Mouse (Mus musculus): ENCODE results near the gene Dhdds. TPM values are rescaled to one million over a fixed set of nuclear protein-coding genes. Genes with fewer than 3 reads are reported as not detected.

Dhdds gene
- total RNA-seq, 2 experiments from 2014 or later: 10.8 to 11.6 TPM

DNA sequence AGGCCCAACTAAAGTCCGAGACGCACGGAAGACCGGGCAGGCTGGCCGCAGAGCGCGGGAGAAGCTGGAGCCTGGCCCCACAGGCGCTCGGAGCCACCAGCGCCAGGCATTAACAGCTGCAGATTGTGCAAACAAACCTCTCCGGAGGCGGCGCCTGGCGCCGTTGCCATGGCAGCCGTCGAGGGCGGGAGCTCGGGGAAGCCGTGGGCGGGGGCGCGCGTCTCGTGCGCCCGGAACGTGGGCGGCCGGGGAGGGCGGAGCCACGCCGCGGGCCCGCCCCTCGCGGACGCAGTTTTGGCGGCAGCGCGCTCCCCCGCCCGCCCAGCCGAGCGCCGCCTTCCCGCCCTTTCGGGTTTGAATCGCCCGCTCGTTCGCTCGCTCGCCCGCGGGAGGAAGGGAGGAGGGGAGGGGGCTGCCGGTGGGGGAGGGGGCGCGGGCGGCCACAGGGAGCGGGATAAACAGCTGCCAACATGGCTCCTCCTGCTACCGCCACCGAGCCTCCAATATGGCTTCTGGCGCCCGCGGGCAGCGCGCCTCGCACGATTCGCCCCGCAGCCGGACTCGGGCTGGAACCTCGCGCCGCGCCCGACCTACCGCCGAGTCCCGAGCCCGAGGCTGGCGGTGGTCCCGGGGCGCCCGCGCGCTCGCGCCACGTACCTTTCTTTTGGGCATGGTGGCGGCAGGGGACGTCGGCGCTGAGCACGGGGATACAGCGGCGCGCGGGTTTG is 33.4 kb downstream of the Dhdds start:
- intact Hi-C loops (cut with DNase I): loop anchor here (5.0 kb wide), 1 partner anchor 35 kb away; the partner anchor contains the start of gene Dhdds
- TF ChIP-seq CTCF (IDR thresholded peaks at IDR 0.05): peak; percentile 3; the same call in 1 of the 2 replicates
- H3K27ac ChIP-seq: peak overlapping the region; percentile 95
- DNase-seq: peak; percentile 99
- peak overlapping the region; percentile 96 for H3K4me3 ChIP-seq

DNA sequence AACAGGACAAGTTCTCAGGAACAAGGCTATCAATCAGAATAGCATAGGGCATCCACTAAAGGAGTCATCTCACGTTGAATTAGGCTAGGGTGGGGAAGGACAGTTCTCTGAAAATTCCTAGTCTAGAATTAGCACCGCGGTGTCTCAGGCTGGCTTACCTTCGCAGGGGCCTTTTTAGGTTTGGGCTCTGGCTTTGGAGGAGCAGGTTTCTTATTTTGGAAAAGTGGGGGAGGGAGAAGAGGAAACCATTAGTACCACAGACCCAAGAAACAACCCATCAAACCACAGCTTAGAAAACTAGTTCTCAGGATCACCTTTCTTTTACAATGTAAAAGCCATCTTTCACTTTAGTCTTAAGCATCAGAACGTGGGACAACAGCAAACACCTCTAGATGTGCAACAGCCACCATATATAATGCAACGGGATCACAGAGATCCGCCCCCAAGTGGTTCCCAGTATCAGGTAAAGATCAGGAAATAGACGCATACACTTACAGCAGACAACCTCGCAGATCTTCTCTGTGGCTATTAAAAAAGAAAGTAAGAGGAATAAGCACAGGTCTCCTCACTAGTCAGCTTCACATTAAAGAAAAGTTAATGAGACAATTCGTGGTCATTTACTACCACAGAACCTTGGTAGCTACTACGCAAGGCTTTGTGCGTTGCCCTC is 34.3 kb downstream of the Dhdds start:
- Histone ChIP-seq H3K27ac (peak overlapping the region; percentile 79), H3K4me3 (peak overlapping the region; percentile 96)
- DNase-seq: no peak
- intact Hi-C loops (cut with DNase I): loop anchor here (5.0 kb wide), 1 partner anchor 36 kb away; the partner anchor contains the start of gene Dhdds
- TF ChIP-seq CTCF (IDR thresholded peaks at IDR 0.05): no peak

DNA sequence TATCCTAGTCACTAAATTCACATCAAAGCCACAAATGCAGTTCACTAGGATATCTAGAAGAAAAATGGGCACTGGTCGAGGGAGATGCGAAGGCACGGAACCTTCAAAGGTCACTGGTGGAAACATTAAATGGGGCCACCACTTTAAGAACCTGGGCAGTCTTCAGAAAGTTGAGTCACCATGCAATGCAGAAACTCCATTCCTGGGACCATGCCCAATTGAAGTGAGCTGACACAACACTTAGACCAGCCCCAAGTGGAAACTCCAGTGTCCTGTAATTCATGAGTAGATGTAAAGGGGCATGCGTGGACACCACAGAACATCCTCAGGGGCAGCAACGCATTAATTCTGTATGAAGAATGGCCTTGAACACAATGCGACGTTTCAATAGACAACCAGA is 38.2 kb downstream of the Dhdds start:
- no peak for TF ChIP-seq CTCF (IDR thresholded peaks at IDR 0.05)
- Histone ChIP-seq H3K4me3 (no peak overlapping the region), H3K27ac (no peak overlapping the region)
- DNase-seq: no peak
- intact Hi-C loops (cut with DNase I): no loop called here

DNA sequence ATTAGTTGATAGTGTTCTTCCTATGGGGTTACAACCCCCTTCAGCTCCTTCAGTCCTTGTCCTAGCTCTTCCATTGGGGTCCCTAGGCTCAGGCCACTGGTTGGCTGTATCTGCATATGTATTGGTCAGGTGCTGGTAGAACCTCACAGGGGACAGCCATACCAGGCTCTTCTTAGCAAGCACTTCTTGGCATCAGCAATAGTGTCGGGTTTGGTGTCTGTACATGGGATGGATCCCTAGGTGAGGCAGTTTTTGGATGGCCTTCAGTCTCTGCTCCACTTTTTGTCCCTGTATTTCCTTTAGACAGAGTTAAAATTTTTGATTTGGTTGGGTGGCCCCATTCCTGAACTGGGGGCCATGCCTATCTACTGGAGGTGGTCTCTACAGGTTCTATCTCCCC is 41.8 kb downstream of the Dhdds start:
- intact Hi-C loops (cut with DNase I): no loop called here
- TF ChIP-seq CTCF (IDR thresholded peaks at IDR 0.05): no peak
- DNase-seq: no peak
- Histone ChIP-seq H3K27ac (no peak overlapping the region), H3K4me3 (no peak overlapping the region)

DNA sequence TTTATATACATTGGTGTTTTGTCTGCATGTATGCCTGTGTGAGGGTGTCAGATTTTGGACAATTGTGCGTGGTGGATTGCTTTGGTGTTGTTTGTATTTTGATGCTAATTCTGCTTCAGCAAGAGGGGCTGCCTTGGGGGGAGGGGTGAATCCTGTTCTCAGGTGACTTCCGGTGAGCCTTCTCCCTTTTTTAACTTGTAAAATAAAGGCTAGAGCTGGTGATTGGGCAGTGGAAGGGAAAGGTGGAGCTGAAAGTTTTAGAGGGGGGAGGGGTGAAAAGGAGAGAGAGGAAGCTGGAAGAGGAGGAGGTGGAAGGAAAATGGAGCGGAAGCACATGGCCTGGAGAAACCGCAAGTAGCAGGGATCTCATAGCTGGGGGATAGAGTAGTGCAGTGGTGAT is 44.4 kb downstream of the Dhdds start:
- intact Hi-C loops (cut with DNase I): no loop called here
- Histone ChIP-seq H3K27ac (no peak overlapping the region), H3K4me3 (no peak overlapping the region)
- no peak for TF ChIP-seq CTCF (IDR thresholded peaks at IDR 0.05)
- DNase-seq: no peak

DNA sequence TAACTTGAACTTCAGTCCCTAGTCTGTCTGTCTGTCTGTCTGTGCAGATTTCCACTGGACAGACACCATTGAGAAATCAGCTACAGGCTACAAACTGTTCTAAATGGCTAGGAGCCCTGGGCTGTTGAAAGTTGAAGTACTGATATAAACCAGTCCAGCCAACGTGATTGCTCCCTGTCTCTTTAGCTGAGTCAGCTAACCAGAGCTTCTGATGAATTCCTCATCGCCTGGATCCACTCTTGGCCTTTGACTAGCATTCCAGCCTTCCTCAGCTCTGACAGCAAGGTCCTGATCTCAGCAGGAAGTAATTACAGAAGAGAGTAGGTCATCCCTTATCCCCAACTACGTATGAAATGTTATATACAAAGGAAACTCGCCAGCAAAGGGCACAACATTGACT is 54.0 kb downstream of the Dhdds start:
- DNase-seq: no peak
- no peak overlapping the region for H3K4me3 ChIP-seq
- no peak for TF ChIP-seq CTCF (IDR thresholded peaks at IDR 0.05)
- intact Hi-C loops (cut with DNase I): no loop called here
- no peak overlapping the region for H3K27ac ChIP-seq

DNA sequence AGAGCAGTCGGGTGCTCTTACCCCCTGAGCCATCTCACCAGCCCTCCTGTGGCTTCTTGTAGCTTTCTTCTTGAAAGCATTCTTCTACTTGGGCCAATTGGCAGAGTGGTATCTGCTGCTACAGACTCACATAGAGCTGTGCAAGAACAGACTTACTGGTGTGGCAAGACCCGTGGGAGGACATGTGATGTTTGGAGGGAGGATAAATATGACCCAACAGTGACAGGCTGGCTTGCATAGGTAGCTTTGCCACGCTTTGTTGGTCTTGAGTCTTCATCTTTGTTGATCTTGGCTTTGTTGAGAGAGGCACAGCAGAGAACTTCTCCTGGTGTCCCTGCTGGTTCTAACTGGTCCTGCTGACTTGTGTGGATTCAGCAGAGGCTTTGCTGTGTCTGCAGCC is 56.9 kb downstream of the Dhdds start:
- no peak overlapping the region for H3K4me3 ChIP-seq
- intact Hi-C loops (cut with DNase I): no loop called here
- no peak for DNase-seq
- no peak for TF ChIP-seq CTCF (IDR thresholded peaks at IDR 0.05)
- H3K27ac ChIP-seq: no peak overlapping the region

DNA sequence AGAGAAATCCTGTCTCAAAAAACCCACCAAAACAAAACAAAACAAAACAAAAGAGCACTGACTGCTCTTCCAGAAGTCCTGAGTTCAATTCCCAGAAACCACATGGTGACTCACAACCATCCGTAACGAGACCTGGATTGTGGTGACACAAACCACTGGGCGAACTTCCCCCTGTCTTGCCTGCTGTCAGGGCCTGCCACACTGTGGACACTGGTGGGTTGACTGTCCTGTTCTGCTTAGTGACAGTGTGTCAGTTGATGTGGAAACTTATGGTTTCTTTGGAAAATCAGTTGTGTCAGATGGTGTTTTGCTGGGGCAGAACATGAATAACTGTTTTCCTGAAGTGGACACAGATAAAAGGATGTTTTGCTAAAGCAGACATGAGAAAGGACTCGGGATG is 58.0 kb downstream of the Dhdds start:
- intact Hi-C loops (cut with DNase I): no loop called here
- H3K4me3 ChIP-seq: no peak overlapping the region
- H3K27ac ChIP-seq: no peak overlapping the region
- no peak for TF ChIP-seq CTCF (IDR thresholded peaks at IDR 0.05)
- no peak for DNase-seq

DNA sequence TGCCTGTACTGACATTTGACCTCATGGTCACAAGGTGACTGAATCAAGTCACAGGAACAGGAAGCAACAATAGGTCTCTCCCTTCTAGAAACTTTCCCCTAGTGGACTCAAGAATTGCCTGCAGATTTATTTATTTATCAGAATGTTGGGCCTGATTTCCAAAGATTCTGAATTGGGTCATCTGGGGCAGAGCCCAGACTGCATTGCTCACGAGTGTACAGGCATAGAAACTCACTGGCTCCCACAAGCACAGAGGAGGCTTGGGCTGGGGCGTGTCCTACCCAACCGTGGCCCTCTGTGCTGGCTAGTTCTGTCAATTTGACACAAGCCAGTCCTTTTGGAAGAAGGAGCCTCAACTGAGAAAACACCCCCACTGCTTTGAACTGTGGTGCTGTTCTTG is 59.1 kb downstream of the Dhdds start:
- H3K27ac ChIP-seq: peak overlapping the region; percentile 46
- intact Hi-C loops (cut with DNase I): no loop called here
- H3K4me3 ChIP-seq: no peak overlapping the region
- peak; percentile 44 for DNase-seq
- no peak for TF ChIP-seq CTCF (IDR thresholded peaks at IDR 0.05)

DNA sequence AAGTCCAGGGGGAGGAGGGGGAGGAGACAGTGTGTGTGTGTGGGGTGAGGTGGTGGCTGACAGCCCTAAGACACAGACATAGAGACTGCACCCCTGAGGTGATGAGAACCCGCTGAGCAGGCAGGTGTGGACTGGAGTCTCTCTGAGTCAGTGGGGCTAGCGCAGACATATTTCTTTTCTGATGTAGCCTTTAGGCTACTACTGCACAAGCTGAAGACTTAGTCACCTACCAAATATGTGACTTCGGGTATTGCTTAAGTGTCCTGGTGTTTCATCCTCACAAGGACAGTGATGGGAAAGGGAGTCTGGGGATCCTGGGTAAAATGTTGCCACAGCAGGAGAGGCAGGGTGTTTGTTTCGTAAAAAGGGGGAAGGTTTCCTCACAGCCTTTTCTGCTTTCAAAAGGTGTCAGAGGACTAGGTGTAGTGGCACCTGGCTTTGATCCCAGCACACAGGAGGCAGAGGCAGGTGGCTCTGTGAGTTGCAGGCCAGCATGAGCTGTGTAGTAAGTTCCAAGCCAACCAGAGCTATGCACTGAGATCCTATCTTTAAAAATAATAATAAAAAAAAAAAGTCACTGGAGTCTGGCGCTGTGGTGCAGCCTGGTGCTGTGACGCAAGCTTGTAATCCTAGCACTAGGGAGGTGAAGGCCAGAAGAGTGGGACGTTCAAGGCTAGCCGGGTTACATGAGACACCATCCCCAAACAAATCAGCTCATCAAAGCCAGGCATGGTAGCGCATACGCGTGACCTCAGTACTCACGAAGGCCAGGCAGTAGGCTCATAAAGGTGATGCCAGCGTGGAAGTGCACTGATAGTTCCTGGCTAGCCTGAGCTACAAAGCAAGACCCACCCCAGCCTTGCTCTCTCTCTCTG is 60.1 kb downstream of the Dhdds start:
- Histone ChIP-seq H3K27ac (no peak overlapping the region), H3K4me3 (no peak overlapping the region)
- TF ChIP-seq CTCF (IDR thresholded peaks at IDR 0.05): no peak
- no peak for DNase-seq
- intact Hi-C loops (cut with DNase I): no loop called here

DNA sequence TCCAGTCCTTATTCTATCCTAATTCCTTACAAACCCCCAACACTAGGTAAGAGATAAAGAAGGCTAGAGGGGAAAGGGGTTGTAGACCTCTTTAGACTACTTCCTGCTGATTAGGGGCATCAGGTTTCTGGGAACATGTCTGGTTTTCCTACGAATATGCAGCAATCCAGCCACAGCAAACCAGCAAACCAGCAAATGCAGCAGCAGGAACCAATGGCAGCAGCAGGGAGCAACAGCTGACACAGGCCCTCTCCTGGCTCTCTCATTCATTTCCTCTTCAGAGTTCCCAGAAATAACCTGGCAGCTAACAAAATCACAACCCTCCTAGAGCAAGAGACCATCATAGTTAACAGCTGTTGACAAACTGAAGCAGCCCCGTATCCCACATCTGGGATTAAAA is 62.6 kb downstream of the Dhdds start:
- H3K4me3 ChIP-seq: no peak overlapping the region
- TF ChIP-seq CTCF (IDR thresholded peaks at IDR 0.05): no peak
- intact Hi-C loops (cut with DNase I): no loop called here
- H3K27ac ChIP-seq: no peak overlapping the region
- DNase-seq: no peak

DNA sequence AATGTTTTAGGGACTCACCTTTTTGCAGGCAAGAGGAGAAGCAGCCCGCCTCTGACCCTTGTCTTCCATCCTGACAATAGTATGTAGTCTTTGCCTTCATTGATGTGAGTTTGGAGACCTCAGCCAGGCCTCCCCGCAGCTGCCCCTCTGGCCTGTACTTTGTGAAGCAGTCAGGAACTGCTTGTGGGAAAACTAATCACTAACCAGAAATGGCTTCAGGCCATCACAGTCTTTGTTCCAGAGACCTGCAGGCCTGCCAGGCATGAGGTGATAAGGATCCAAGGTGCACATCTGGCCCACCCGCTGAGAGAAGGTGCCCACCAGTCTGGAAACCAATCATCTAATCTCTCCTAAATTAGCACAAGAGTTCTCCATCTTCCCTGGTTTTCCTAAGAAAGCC is 68.9 kb downstream of the Dhdds start:
- H3K27ac ChIP-seq: no peak overlapping the region
- intact Hi-C loops (cut with DNase I): loop anchor here (5.0 kb wide), 1 partner anchor 156 kb away; no protein-coding TSS in a partner anchor
- TF ChIP-seq CTCF (IDR thresholded peaks at IDR 0.05): no peak
- H3K4me3 ChIP-seq: no peak overlapping the region
- no peak for DNase-seq

DNA sequence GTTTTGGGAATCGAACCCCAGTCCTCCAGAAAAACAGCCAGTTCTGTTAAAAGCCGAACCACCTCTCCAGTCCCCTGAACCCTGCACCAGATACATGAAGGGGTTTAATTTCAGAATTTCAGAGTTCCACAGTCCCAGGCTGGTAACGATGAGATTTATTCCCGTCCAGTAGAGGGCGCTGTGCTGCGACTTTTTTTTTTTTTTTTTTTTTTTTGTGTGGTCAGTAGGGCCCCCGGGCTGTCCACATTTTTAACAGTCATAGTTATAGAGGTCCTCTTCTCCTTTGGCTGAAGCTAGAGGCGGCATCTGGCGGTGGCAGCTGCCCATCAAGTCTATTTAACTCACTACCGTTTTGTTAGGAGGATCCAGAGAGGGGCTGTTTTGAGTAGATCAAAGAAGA is 69.4 kb downstream of the Dhdds start:
- Histone ChIP-seq H3K4me3 (no peak overlapping the region), H3K27ac (no peak overlapping the region)
- TF ChIP-seq CTCF (IDR thresholded peaks at IDR 0.05): peak; percentile 65
- DNase-seq: peak; percentile 23
- intact Hi-C loops (cut with DNase I): loop anchor here (5.0 kb wide), 1 partner anchor 156 kb away; no protein-coding TSS in a partner anchor

Data from gastrocnemius, adult 2 months (tissue).